In the genomic region with DNA sequence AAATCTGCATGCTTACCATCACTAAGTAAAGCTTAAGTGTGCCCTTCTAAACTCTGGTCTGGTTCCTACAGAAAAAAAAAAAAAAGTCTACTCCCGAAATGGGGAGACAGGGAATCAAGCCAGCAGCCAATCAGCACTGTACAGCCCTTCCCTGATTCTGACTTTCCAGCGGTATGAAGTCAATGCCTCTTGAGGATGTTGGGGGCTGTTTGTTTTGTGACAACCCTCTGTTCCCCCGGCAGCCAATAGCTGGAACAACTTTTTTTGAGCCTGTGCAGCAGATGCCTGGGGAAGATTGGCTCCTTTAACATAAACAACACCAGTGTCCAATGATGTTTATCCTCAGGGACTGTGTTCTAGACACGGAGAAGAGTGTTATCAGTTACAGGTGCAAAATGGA, we compare ENCODE assay signal across 14 mouse cellular contexts.
A peak's percentile ranks its signal among the peaks of the same experiment; 100 is the strongest.
DNase-seq lines count a peak whose midpoint lies in the region; ATAC-seq and TF ChIP-seq lines count a peak whose summit lies in the region.
"Had no signal": no experiment of that assay in that cellular context is flagged by ENCODE, and none has a peak within 500 bp of the region (broad histone marks: within the 10 kb centered on the region; RNA-seq: fewer than 3 reads in every experiment).

No protein-coding gene starts in this region.

- peak; percentile 88 for DNase-seq in heart, adult 11 months
- DNase-seq in heart, postnatal 25 days (ENCODE audit: low spot score) = no peak
- DNase-seq in midbrain, postnatal 0 days (ENCODE audit: low spot score) = no peak
- DNase-seq in limb, embryonic 10.5 days (ENCODE audit: low spot score) = no peak
- DNase-seq: cerebellum, adult 9-10 months; forebrain, postnatal 0 days; thymus, postnatal 36 days had no signal

- no peak overlapping the region for H3K4me2 ChIP-seq in midbrain, embryonic 15.5 days
- H3K4me2 ChIP-seq in midbrain, postnatal 0 days (ENCODE audit: low read depth, low read length, poor library complexity, severe bottlenecking) = no peak overlapping the region
- peak overlapping the region; percentile 3 for H3K4me2 ChIP-seq in myocyte (ENCODE audit: low read depth)
- no peak overlapping the region for H3K4me2 ChIP-seq in intestine, embryonic 16.5 days (ENCODE audit: low read depth, low read length)
- H3K4me2 ChIP-seq: midbrain, embryonic 11.5 days had no signal

- H3K9me3 ChIP-seq in midbrain, embryonic 15.5 days = no peaks in the 10 kb centered on the region
- H3K9me3 ChIP-seq in midbrain, postnatal 0 days (ENCODE audit: low read length) = no peaks in the 10 kb centered on the region
- H3K9me3 ChIP-seq in limb, embryonic 10.5 days (replicated peaks) = no peaks in the 10 kb centered on the region
- no peaks in the 10 kb centered on the region for H3K9me3 ChIP-seq in intestine, embryonic 16.5 days (ENCODE audit: control insufficient read depth, low read length)
- H3K9me3 ChIP-seq: G1E had no signal

- no peak for TF ChIP-seq POLR2A in myocyte (IDR thresholded peaks at IDR 0.05; ENCODE audit: insufficient read length, low read depth)

- WGBS in midbrain, embryonic 15.5 days = 65% methylated on average over 4 of the region's 4 CpGs
- WGBS in midbrain, postnatal 0 days = 59% methylated on average over 4 of the region's 4 CpGs
- WGBS in limb, embryonic 10.5 days = 50% methylated on average over 4 of the region's 4 CpGs
- WGBS in intestine, embryonic 16.5 days = 39% methylated on average over 4 of the region's 4 CpGs

- H3ac ChIP-seq in myocyte (ENCODE audit: control insufficient read depth, insufficient read length) = no peak overlapping the region

- no peaks in the 10 kb centered on the region for H3K27me3 ChIP-seq in midbrain, embryonic 15.5 days (replicated peaks)
- H3K27me3 ChIP-seq in midbrain, postnatal 0 days (ENCODE audit: insufficient read depth, low read length) = no peaks in the 10 kb centered on the region
- no peaks in the 10 kb centered on the region for H3K27me3 ChIP-seq in limb, embryonic 10.5 days (ENCODE audit: low read depth, poor library complexity, severe bottlenecking)
- H3K27me3 ChIP-seq in myocyte (ENCODE audit: control insufficient read depth, insufficient read depth, insufficient read length) = no peaks in the 10 kb centered on the region
- no peaks in the 10 kb centered on the region for H3K27me3 ChIP-seq in intestine, embryonic 16.5 days (replicated peaks; ENCODE audit: control insufficient read depth, insufficient read depth, low read length)

- no peak overlapping the region for H3K9ac ChIP-seq in midbrain, embryonic 15.5 days
- no peak overlapping the region for H3K9ac ChIP-seq in midbrain, postnatal 0 days (replicated peaks; ENCODE audit: low read length, poor library complexity, severe bottlenecking)
- no peak overlapping the region for H3K9ac ChIP-seq in intestine, embryonic 16.5 days (ENCODE audit: low read depth, low read length)
- H3K9ac ChIP-seq: forebrain, postnatal 0 days; liver, embryonic 14.5 days had no signal

- no peak for TF ChIP-seq CTCF in midbrain, postnatal 0 days (IDR thresholded peaks at IDR 0.05)

- 0 out of 2 replicates have a peak, but pooled peaks have one; percentile 11 for ATAC-seq in midbrain, embryonic 15.5 days (replicated peaks)
- ATAC-seq in midbrain, postnatal 0 days (ENCODE audit: low FRiP score) = no peak
- ATAC-seq in activated CD4-positive, CD25-positive, alpha-beta regulatory T cell, adult 4 months = no peak
- no peak for ATAC-seq in intestine, embryonic 16.5 days

- no peak overlapping the region for H3K27ac ChIP-seq in midbrain, embryonic 15.5 days
- H3K27ac ChIP-seq in midbrain, postnatal 0 days (ENCODE audit: low read depth, low read length) = no peak overlapping the region
- no peak overlapping the region for H3K27ac ChIP-seq in limb, embryonic 10.5 days
- no peak overlapping the region for H3K27ac ChIP-seq in intestine, embryonic 16.5 days (ENCODE audit: low read length)
- H3K27ac ChIP-seq: liver, embryonic 14.5 days had no signal

- peaks cover 2% of the 10 kb centered on the region; the same call in 1 of the 2 replicates for H3K4me1 ChIP-seq in midbrain, embryonic 15.5 days
- H3K4me1 ChIP-seq in midbrain, postnatal 0 days (ENCODE audit: insufficient read depth, low read length) = no peaks in the 10 kb centered on the region
- H3K4me1 ChIP-seq in limb, embryonic 10.5 days = peaks cover 10% of the 10 kb centered on the region
- peaks cover 4% of the 10 kb centered on the region; the same call in 1 of the 2 replicates for H3K4me1 ChIP-seq in intestine, embryonic 16.5 days (ENCODE audit: control insufficient read depth, insufficient read depth, low read length)

- H3K4me3 ChIP-seq in midbrain, embryonic 15.5 days = no peak overlapping the region
- no peak overlapping the region for H3K4me3 ChIP-seq in midbrain, postnatal 0 days (ENCODE audit: low read depth, low read length)
- peak overlapping the region; percentile 19; the same call in 1 of the 2 replicates for H3K4me3 ChIP-seq in limb, embryonic 10.5 days
- H3K4me3 ChIP-seq in myocyte = no peak overlapping the region
- H3K4me3 ChIP-seq in intestine, embryonic 16.5 days (ENCODE audit: low read length) = no peak overlapping the region

- no peaks in the 10 kb centered on the region for H3K36me3 ChIP-seq in midbrain, embryonic 15.5 days (replicated peaks)
- H3K36me3 ChIP-seq in midbrain, postnatal 0 days (ENCODE audit: insufficient read depth, low read length) = no peaks in the 10 kb centered on the region
- H3K36me3 ChIP-seq in limb, embryonic 10.5 days = no peaks in the 10 kb centered on the region
- H3K36me3 ChIP-seq in myocyte (ENCODE audit: control insufficient read depth, insufficient read depth) = no peaks in the 10 kb centered on the region
- H3K36me3 ChIP-seq in intestine, embryonic 16.5 days (ENCODE audit: control insufficient read depth, insufficient read depth, low read length) = no peaks in the 10 kb centered on the region

- intact Hi-C loops in heart, postnatal 25 days (cut with DNase I) = no loop called here

- H3K79me2 ChIP-seq in myocyte (ENCODE audit: control insufficient read depth, insufficient read depth) = no peaks in the 10 kb centered on the region

TF ChIP-seq in myocyte, 11 proteins besides CTCF, POLR2A, EP300 and RAD21:
- TF ChIP-seq TCF3 (IDR thresholded peaks at IDR 0.05; ENCODE audit: insufficient read length, low read depth) = no peak
- TF ChIP-seq MAX (IDR thresholded peaks at IDR 0.05; ENCODE audit: low read depth) = no peak
- TF ChIP-seq REST (IDR thresholded peaks at IDR 0.05; ENCODE audit: insufficient read depth, insufficient read length) = no peak
- TF ChIP-seq E2F4 (IDR thresholded peaks at IDR 0.05; ENCODE audit: insufficient read depth) = no peak
- TF ChIP-seq MYOG (IDR thresholded peaks at IDR 0.05; ENCODE audit: control insufficient read depth in 1 of 3, insufficient read depth in 1 of 3, insufficient read length in 2 of 3, low read depth in 2 of 3) = no peak
- TF ChIP-seq MYOD1 (IDR thresholded peaks at IDR 0.05; ENCODE audit: control insufficient read depth in 1 of 3, insufficient read length in 2 of 3, low read depth in 2 of 3) = no peak
- no peak for TF ChIP-seq POLR2AphosphoS2 (IDR thresholded peaks at IDR 0.05; ENCODE audit: insufficient read length, low read depth)
- TF ChIP-seq SRF (IDR thresholded peaks at IDR 0.05; ENCODE audit: control insufficient read depth, insufficient read length, low read depth) = no peak
